Mouse (Mus musculus): ENCODE results near the gene Kcnrg.
"Not testable (repeated sequence)": the region's sequence is repeated elsewhere in the genome, so short reads cannot be mapped to it uniquely, and the experiment has no call there.

GRCm38 (mm10) chr14:61606088-61606487 is 1.2 kb upstream of the Kcnrg start:
- TF ChIP-seq CTCF (IDR thresholded peaks at IDR 0.05; ENCODE audit: control insufficient read depth, insufficient read depth, low read length); POLR2A (IDR thresholded peaks at IDR 0.05; ENCODE audit: borderline replicate concordance, control insufficient read depth, low read depth, low read length): not testable (repeated sequence)

Measured in bone marrow, adult 2 months (tissue).